Mouse (Mus musculus) cerebellum, adult 11-12 months (tissue): ENCODE measurements around the gene Apex1.
A peak's percentile ranks its signal among the peaks of the same experiment; 100 is the strongest.
"Not testable (repeated sequence)": the region's sequence is repeated elsewhere in the genome, so short reads cannot be mapped to it uniquely, and the experiment has no call there.

ENCODE experiments used
- DNase-seq: peaks from one replicate; pipeline ENCODE4 v3.0.0; 2022

The Apex1 gene

GRCm38 (mm10) chr14:50927366-50927765 lies 2.6 kb downstream of the Apex1 start:
- no peak for DNase-seq

GRCm38 (mm10) chr14:50929951-50930350 lies 5.2 kb downstream of the Apex1 start:
- no peak for DNase-seq

- DNase-seq, result no peak
These were observed 5.6 kb downstream of the Apex1 start for GRCm38 (mm10) chr14:50930377-50930753.

GRCm38 (mm10) chr14:50930754-50931492 lies 6.2 kb downstream of the Apex1 start, which contains the start of the genes Pip4p1 and Pnp:
Gene Pip4p1 (minus strand): TSS chr14:50930856.
Gene Pnp (plus strand): TSS chr14:50931082.
- DNase-seq, result peak; percentile 100

- DNase-seq, result no peak
These were observed 6.8 kb downstream of the Apex1 start for GRCm38 (mm10) chr14:50931493-50932020.

- DNase-seq, result no peak
These were observed 11.9 kb downstream of the Apex1 start for GRCm38 (mm10) chr14:50936649-50937048.

GRCm38 (mm10) chr14:50938119-50938908 lies 13.5 kb downstream of the Apex1 start:
- DNase-seq, result no peak

GRCm38 (mm10) chr14:50938940-50939339 lies 14.2 kb downstream of the Apex1 start:
- no peak for DNase-seq

GRCm38 (mm10) chr14:50943932-50944667 lies 19.3 kb downstream of the Apex1 start, which contains the start of gene Gm49342:
Gene Gm49342 (plus strand): TSS chr14:50944517.
- DNase-seq, result peak; percentile 91

GRCm38 (mm10) chr14:50944668-50945033 lies 19.9 kb downstream of the Apex1 start:
- not testable (repeated sequence) for DNase-seq

- not testable (repeated sequence) for DNase-seq
These were observed 20.3 kb downstream of the Apex1 start for GRCm38 (mm10) chr14:50945081-50945480.

GRCm38 (mm10) chr14:50945526-50945925 lies 20.8 kb downstream of the Apex1 start:
- not testable (repeated sequence) for DNase-seq

- no peak for DNase-seq
These were observed 30.7 kb downstream of the Apex1 start for GRCm38 (mm10) chr14:50955487-50955886.

GRCm38 (mm10) chr14:50955942-50956508 lies 31.3 kb downstream of the Apex1 start, which contains the start of gene Pnp2:
Gene Pnp2 (plus strand): TSS chr14:50955992.
- peak; percentile 71 for DNase-seq

- not testable (repeated sequence) for DNase-seq
These were observed 32.0 kb downstream of the Apex1 start for GRCm38 (mm10) chr14:50956724-50957123.

GRCm38 (mm10) chr14:50957146-50957545 lies 32.4 kb downstream of the Apex1 start:
- DNase-seq, result not testable (repeated sequence)

GRCm38 (mm10) chr14:50958289-50958995 lies 33.7 kb downstream of the Apex1 start:
- DNase-seq, result not testable (repeated sequence)

- no peak for DNase-seq
These were observed 43.6 kb downstream of the Apex1 start for GRCm38 (mm10) chr14:50968216-50968980.

GRCm38 (mm10) chr14:50969041-50969440 lies 44.3 kb downstream of the Apex1 start:
- no peak for DNase-seq

- peak; percentile 43 for DNase-seq
These were observed 45.1 kb downstream of the Apex1 start for GRCm38 (mm10) chr14:50969558-50970544.
